ENCODE assay signal across 15 mouse cellular contexts in the genomic region with DNA sequence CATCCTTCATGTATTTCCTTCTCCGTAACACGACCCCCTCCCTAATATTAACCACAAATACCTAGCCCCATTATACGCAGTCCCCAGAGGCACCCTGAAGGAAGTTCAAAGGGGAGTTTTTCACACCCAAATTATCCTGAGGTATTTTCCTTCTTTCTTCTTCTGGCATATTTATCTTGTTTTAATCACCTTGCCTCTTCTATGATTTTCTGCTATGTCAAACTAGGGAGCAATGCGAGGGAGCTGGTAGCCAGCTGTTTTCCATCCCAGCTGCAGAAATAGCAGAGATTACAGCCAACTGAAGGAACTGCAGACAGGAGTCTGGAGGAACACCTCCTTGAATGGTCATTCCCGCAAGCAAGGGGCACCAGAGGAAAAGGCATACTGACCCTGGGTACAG.
"Had no signal": no experiment of that assay in that cellular context is flagged by ENCODE, and none has a peak within 500 bp of the region (broad histone marks: within the 10 kb centered on the region; RNA-seq: fewer than 3 reads in every experiment).

No protein-coding gene starts in this region.

- H3K27ac ChIP-seq: limb, embryonic 12.5 days; liver, embryonic 14.5 days; midbrain, embryonic 12.5 days; neural tube, embryonic 13.5 days had no signal

- H3K36me3 ChIP-seq: limb, embryonic 12.5 days; midbrain, embryonic 12.5 days; neural tube, embryonic 13.5 days had no signal

- DNase-seq: kidney, adult 18-20 months; kidney, postnatal 36 days; layer of hippocampus, adult 9-11 months; layer of hippocampus, postnatal 36 days; liver; lung, adult 18-20 months; lung, postnatal 4 days; right cerebral cortex, postnatal 14 days; thymus, postnatal 36 days had no signal

- H3K9ac ChIP-seq: limb, embryonic 12.5 days; liver, embryonic 14.5 days; midbrain, embryonic 12.5 days; neural tube, embryonic 13.5 days had no signal

- H3K4me2 ChIP-seq: limb, embryonic 12.5 days; midbrain, embryonic 12.5 days; neural tube, embryonic 13.5 days had no signal

- H3K27me3 ChIP-seq: limb, embryonic 12.5 days; midbrain, embryonic 12.5 days; neural tube, embryonic 13.5 days had no signal

- H3K4me1 ChIP-seq: midbrain, embryonic 12.5 days; neural tube, embryonic 13.5 days had no signal

- H3K4me3 ChIP-seq: limb, embryonic 12.5 days; midbrain, embryonic 12.5 days; neural tube, embryonic 13.5 days had no signal

- ATAC-seq: lung, postnatal 0 days; midbrain, embryonic 16.5 days had no signal

- H3K9me3 ChIP-seq: limb, embryonic 12.5 days; midbrain, embryonic 12.5 days; neural tube, embryonic 13.5 days had no signal
